Mouse (Mus musculus): ENCODE results near the gene Pkd2. TPM values are rescaled to one million over a fixed set of nuclear protein-coding genes. Genes with fewer than 3 reads are reported as not detected.

The Pkd2 gene
- 20.2 and 22.4 TPM in 2 replicates for polyA plus RNA-seq (2015; fragmentation: Nextera tagmentation; extraction: Ambion mirVana)

DNA sequence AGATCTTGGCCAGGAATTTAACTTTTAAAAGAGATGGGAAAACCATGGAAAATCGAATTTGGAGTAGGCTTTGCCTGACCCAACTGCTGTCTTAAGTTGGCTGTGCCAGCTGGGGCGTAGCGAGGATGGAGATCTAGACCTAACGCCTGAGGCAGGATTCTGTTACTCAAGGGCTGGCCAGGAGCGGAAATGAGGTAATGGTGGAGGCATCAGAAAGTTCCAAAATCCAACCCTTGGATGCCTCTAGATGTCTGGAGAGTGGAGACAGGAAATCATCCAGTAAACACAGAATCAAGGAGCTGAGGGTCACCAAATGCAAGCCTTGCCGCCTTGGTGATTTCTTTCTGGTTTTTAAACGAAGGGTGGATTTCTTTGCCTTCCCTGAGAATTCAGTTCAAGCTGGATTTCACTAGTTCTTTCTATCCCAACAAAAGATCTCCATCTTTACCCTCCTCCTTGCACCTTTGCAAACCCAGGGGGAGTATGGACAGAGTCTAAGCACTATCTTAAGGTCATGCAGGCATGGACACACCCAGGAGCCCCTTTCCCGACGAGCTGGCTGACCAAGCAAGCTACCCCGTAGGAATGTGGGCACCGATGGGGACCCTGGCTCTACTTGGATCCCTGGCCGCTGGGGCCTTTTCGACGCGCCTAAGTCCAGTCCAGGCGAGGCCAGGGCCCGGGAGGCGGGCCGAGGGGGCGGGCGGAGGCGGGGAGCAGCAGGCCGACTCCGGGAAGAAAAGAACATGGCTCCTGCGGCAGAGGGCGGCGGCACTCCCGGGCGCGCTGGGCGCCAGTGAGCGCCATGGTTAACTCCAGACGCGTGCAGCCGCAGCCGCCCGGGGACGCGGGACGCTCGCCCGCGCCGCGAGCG lies at the start of gene Pkd2:
Gene Pkd2, plus strand, starts transcription at position 619 of the 874 bp plus-strand sequence.
- H3K36me3 ChIP-seq: peaks cover 15% of the 10 kb centered on the region
- 9% methylated on average over 46 of the region's 46 CpGs for WGBS
- peak within 1 kb of the TSS; percentile 79 for H3K4me2 ChIP-seq
- peak within 1 kb of the TSS; percentile 95 for H3K27ac ChIP-seq
- peaks cover 7% of the 10 kb centered on the region; the same call in 1 of the 2 replicates for H3K9me3 ChIP-seq
- ATAC-seq (ENCODE audit: insufficient number of reproducible peaks, insufficient read depth, low FRiP score, low TSS enrichment, low read depth): peak; percentile 88
- H3K4me3 ChIP-seq: peak within 1 kb of the TSS; percentile 71
- H3K27me3 ChIP-seq: no peaks in the 10 kb centered on the region
- H3K4me1 ChIP-seq: peaks cover 15% of the 10 kb centered on the region
- H3K9ac ChIP-seq: peak within 1 kb of the TSS; percentile 98

- Histone ChIP-seq H3K9ac (no peak overlapping the region), H3K4me1 (no peaks in the 10 kb centered on the region), H3K27ac (no peak overlapping the region), H3K9me3 (no peaks in the 10 kb centered on the region), H3K4me2 (no peak overlapping the region), H3K4me3 (no peak overlapping the region), H3K27me3 (peaks cover 5% of the 10 kb centered on the region; the same call in 1 of the 2 replicates), H3K36me3 (no peaks in the 10 kb centered on the region)
- WGBS: 48% methylated on average over 2 of the region's 2 CpGs
- ATAC-seq (ENCODE audit: insufficient number of reproducible peaks, insufficient read depth, low FRiP score, low TSS enrichment, low read depth): no peak
These were observed 43.3 kb upstream of the Pkd2 start for GRCm38 (mm10) chr5:104415999-104416398.

GRCm38 (mm10) chr5:104417028-104417427 lies 42.2 kb upstream of the Pkd2 start:
- whole genome bisulfite sequencing: 74% methylated on average over 3 of the region's 3 CpGs
- no peak overlapping the region for H3K27ac ChIP-seq
- no peak for ATAC-seq (ENCODE audit: insufficient number of reproducible peaks, insufficient read depth, low FRiP score, low TSS enrichment, low read depth)

DNA sequence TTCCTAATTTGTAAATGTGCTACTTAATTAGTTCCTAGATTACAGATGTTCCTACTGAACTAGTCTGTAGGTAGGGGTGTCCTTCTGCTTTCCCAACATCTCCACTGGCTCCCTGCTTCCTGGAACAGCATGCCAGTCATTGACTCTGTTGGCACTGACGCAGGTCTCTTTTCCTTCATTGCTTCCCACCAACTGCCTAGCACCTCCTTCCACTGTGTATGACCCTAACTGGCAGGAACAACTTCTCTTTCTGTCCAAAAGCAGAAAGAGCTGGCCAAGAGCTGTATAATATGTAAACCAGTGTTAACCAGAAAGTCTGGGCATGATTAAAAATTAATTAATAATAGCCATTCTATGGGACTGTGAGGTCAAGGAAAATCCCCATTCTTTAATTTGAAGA lies 41.5 kb upstream of the Pkd2 start:
- no peak overlapping the region for H3K4me2 ChIP-seq
- H3K9ac ChIP-seq: no peak overlapping the region
- no peak overlapping the region for H3K4me3 ChIP-seq
- H3K27ac ChIP-seq: no peak overlapping the region
- no peaks in the 10 kb centered on the region for H3K9me3 ChIP-seq
- peaks cover 5% of the 10 kb centered on the region; the same call in 1 of the 2 replicates for H3K27me3 ChIP-seq
- no peak for ATAC-seq (ENCODE audit: insufficient number of reproducible peaks, insufficient read depth, low FRiP score, low TSS enrichment, low read depth)
- H3K4me1 ChIP-seq: no peaks in the 10 kb centered on the region
- WGBS: 89% methylated on average over 1 of the region's 1 CpGs
- no peaks in the 10 kb centered on the region for H3K36me3 ChIP-seq

More at GRCm38 (mm10) chr5:104417028-104417427, 42.2 kb upstream of the Pkd2 start:
- Histone ChIP-seq H3K4me1 (no peaks in the 10 kb centered on the region), H3K27me3 (peaks cover 5% of the 10 kb centered on the region; the same call in 1 of the 2 replicates), H3K4me3 (no peak overlapping the region), H3K9ac (no peak overlapping the region), H3K36me3 (no peaks in the 10 kb centered on the region), H3K4me2 (no peak overlapping the region), H3K9me3 (no peaks in the 10 kb centered on the region)

DNA sequence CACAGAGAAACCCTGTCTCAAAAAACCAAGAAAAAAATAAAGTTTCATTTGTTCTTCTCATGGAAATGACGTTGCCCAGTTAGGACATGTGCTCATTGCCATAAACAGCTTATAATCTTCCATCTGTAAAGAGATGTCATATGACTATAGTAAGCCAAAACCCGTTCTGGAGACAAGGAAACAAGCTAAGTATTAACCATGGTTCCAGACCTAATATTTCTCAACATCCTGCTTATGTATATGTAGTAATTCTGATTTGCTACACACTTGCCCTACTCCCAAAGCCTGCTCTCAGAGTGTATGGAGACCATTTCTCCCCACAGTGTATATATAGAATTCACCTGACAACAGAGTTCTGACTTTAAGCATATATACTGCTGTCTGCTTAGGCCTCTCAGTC lies 37.2 kb upstream of the Pkd2 start:
- H3K9me3 ChIP-seq: no peaks in the 10 kb centered on the region
- H3K4me2 ChIP-seq: no peak overlapping the region
- H3K36me3 ChIP-seq: no peaks in the 10 kb centered on the region
- 71% methylated on average over 2 of the region's 2 CpGs for WGBS
- H3K27ac ChIP-seq: no peak overlapping the region
- no peak for ATAC-seq (ENCODE audit: insufficient number of reproducible peaks, insufficient read depth, low FRiP score, low TSS enrichment, low read depth)
- H3K27me3 ChIP-seq: 0 out of 2 replicates have a peak, but pooled peaks cover 2% of the 10 kb centered on the region
- no peak overlapping the region for H3K4me3 ChIP-seq
- H3K4me1 ChIP-seq: no peaks in the 10 kb centered on the region
- no peak overlapping the region for H3K9ac ChIP-seq

GRCm38 (mm10) chr5:104423861-104424260 lies 35.4 kb upstream of the Pkd2 start:
- no peaks in the 10 kb centered on the region for H3K4me1 ChIP-seq
- no peak overlapping the region for H3K4me2 ChIP-seq
- ATAC-seq (ENCODE audit: insufficient number of reproducible peaks, insufficient read depth, low FRiP score, low TSS enrichment, low read depth): no peak
- no peak overlapping the region for H3K27ac ChIP-seq
- H3K9me3 ChIP-seq: no peaks in the 10 kb centered on the region
- no peaks in the 10 kb centered on the region for H3K27me3 ChIP-seq
- H3K9ac ChIP-seq: no peak overlapping the region
- 89% methylated on average over 3 of the region's 3 CpGs for WGBS
- no peaks in the 10 kb centered on the region for H3K36me3 ChIP-seq
- no peak overlapping the region for H3K4me3 ChIP-seq

DNA sequence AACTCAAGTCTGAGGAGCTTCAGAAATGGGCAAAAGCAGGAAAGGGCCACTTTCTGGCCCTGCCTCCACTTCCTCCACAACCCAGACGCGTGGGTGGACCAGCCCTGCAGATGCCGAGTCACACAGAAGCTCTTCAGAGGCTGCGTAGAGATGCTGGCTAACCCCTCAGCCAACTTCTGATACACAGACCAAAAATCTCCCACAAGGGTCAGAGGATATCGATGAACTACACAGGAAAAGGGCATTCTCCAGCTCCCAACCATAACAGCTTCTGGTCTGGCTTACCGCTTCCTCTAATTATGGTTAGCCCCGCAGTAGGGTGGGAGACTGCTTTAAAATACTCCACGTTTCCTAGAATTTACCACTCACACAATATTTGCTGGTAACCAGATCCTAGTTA lies 33.3 kb upstream of the Pkd2 start:
- H3K4me2 ChIP-seq: no peak overlapping the region
- no peak overlapping the region for H3K27ac ChIP-seq
- no peak for ATAC-seq (ENCODE audit: insufficient number of reproducible peaks, insufficient read depth, low FRiP score, low TSS enrichment, low read depth)
- 69% methylated on average over 8 of the region's 8 CpGs for WGBS
- no peaks in the 10 kb centered on the region for H3K27me3 ChIP-seq
- no peaks in the 10 kb centered on the region for H3K36me3 ChIP-seq
- H3K9ac ChIP-seq: no peak overlapping the region
- no peaks in the 10 kb centered on the region for H3K9me3 ChIP-seq
- no peak overlapping the region for H3K4me3 ChIP-seq
- no peaks in the 10 kb centered on the region for H3K4me1 ChIP-seq

- Histone ChIP-seq H3K9me3 (no peaks in the 10 kb centered on the region), H3K4me2 (no peak overlapping the region), H3K4me1 (no peaks in the 10 kb centered on the region), H3K9ac (no peak overlapping the region), H3K27ac (no peak overlapping the region), H3K36me3 (no peaks in the 10 kb centered on the region), H3K4me3 (no peak overlapping the region), H3K27me3 (no peaks in the 10 kb centered on the region; the same call in 1 of the 2 replicates)
- no peak for ATAC-seq (ENCODE audit: insufficient number of reproducible peaks, insufficient read depth, low FRiP score, low TSS enrichment, low read depth)
- 38% methylated on average over 12 of the region's 12 CpGs for WGBS
These were observed 26.4 kb upstream of the Pkd2 start for GRCm38 (mm10) chr5:104432886-104433285.

- no peaks in the 10 kb centered on the region for H3K36me3 ChIP-seq
- H3K27ac ChIP-seq: no peak overlapping the region
- H3K4me3 ChIP-seq: no peak overlapping the region
- no peak overlapping the region for H3K9ac ChIP-seq
- no peak overlapping the region for H3K4me2 ChIP-seq
- 35% methylated on average over 6 of the region's 6 CpGs for WGBS
- no peaks in the 10 kb centered on the region for H3K9me3 ChIP-seq
- no peaks in the 10 kb centered on the region for H3K4me1 ChIP-seq
- H3K27me3 ChIP-seq: no peaks in the 10 kb centered on the region; the same call in 1 of the 2 replicates
- ATAC-seq (ENCODE audit: insufficient number of reproducible peaks, insufficient read depth, low FRiP score, low TSS enrichment, low read depth): no peak
These were observed 25.2 kb upstream of the Pkd2 start for GRCm38 (mm10) chr5:104433968-104434565.

- Histone ChIP-seq H3K27me3 (no peaks in the 10 kb centered on the region; the same call in 1 of the 2 replicates), H3K9me3 (no peaks in the 10 kb centered on the region)
- 67% methylated on average over 7 of the region's 7 CpGs for WGBS
These were observed 24.4 kb upstream of the Pkd2 start, which contains the start of gene Spp1 for GRCm38 (mm10) chr5:104434835-104435301. Gene Spp1 (plus strand): TSS chr5:104435118.

GRCm38 (mm10) chr5:104436406-104437076 lies 22.7 kb upstream of the Pkd2 start:
- H3K9ac ChIP-seq: no peak overlapping the region
- H3K4me2 ChIP-seq: no peak overlapping the region
- no peaks in the 10 kb centered on the region for H3K4me1 ChIP-seq
- no peaks in the 10 kb centered on the region for H3K36me3 ChIP-seq
- H3K27me3 ChIP-seq: no peaks in the 10 kb centered on the region; the same call in 1 of the 2 replicates
- no peak overlapping the region for H3K4me3 ChIP-seq
- ATAC-seq (ENCODE audit: insufficient number of reproducible peaks, insufficient read depth, low FRiP score, low TSS enrichment, low read depth): no peak
- 88% methylated on average over 7 of the region's 7 CpGs for WGBS
- no peaks in the 10 kb centered on the region for H3K9me3 ChIP-seq
- H3K27ac ChIP-seq: no peak overlapping the region

More at GRCm38 (mm10) chr5:104434835-104435301, 24.4 kb upstream of the Pkd2 start, which contains the start of gene Spp1:
- Histone ChIP-seq H3K27ac (no peak within 1 kb of the TSS), H3K36me3 (no peaks in the 10 kb centered on the region), H3K9ac (no peak within 1 kb of the TSS), H3K4me1 (no peaks in the 10 kb centered on the region), H3K4me2 (no peak within 1 kb of the TSS), H3K4me3 (no peak within 1 kb of the TSS)
- ATAC-seq (ENCODE audit: insufficient number of reproducible peaks, insufficient read depth, low FRiP score, low TSS enrichment, low read depth): no peak
